Mouse (Mus musculus): Measurements from ENCODE around the gene Epb41.

Epb41 gene

GRCm38 (mm10) chr4:131919506-131920140 is 155.5 kb downstream of the Epb41 start:
- DNase-seq (ENCODE audit: low spot score): no peak

- no peak for DNase-seq (ENCODE audit: low spot score)
These were observed 156.2 kb downstream of the Epb41 start for GRCm38 (mm10) chr4:131918711-131919500.

DNA sequence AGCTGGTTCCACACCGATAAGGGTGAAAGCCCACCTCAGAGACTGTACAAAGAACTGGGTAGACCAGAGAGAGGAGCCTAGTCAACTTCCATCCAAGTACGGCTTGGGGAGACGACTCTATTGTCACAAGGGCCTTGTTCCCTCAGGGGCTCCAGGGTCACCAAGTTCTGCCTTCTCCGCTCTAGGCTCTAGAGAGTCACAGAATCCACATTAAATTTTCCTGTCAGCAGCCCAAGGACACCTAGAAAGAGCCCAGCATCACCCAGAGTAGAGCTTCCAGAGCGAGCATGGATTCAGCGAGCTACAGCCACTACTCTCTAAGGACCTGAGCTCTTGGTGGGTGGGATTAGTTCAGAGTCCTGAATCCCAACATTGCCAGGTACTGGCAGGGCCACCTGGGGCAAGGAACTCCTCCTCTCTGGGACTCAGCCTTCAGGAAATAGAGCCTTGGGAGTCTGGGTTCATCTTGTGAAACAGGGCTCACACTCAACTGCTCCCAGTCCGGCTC is 157.0 kb downstream of the Epb41 start:
- DNase-seq (ENCODE audit: low spot score): no peak

- no peak for DNase-seq (ENCODE audit: low spot score)
These were observed 158.0 kb downstream of the Epb41 start for GRCm38 (mm10) chr4:131917010-131917555.

DNA sequence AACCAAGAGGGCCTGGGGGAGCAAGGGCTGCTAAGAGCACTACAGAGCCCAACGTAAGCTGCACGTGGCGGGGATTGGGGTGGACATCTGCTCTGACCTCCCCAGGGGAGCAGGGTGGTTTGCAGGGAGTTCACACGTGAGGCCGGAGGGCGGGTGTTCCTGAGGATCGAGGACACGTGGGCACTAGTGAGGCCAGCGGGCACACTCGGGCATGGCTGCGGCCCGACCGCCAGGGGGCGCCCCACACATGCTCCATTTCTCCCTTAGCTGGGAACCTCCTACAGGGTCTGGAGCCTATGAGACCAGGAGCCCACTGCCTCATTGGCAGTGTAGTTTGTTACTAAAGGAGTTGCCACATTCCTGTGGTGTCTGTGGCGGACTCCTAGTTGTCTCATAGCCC is 158.7 kb downstream of the Epb41 start:
- no peak for DNase-seq (ENCODE audit: low spot score)

DNA sequence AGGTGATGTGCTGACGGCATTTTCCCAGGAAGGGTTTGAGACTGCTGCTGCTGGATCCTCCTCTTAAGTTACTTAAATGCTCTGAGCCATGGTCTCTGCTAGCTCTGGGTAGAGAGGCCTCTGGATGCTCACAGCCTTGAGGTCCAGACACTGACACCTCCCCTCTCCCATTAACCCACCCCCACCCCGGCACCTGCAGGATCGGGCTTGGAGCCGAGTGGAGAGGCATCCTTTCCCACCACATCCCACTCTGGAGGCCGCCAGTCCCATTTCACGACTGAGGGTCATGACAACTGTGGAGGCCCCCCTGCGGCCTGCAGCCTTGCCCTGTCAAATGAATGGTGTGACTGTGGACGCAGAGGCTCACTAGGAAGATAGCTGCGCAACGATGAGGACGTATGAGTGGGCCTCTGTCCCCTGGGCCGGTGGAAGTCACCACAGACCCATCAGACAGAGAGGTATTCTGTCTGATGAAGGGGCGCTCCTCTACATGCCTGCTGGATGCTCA is 159.2 kb downstream of the Epb41 start:
- no peak for DNase-seq (ENCODE audit: low spot score)

- no peak for DNase-seq (ENCODE audit: low spot score)
These were observed 160.1 kb downstream of the Epb41 start for GRCm38 (mm10) chr4:131914891-131915469.

DNA sequence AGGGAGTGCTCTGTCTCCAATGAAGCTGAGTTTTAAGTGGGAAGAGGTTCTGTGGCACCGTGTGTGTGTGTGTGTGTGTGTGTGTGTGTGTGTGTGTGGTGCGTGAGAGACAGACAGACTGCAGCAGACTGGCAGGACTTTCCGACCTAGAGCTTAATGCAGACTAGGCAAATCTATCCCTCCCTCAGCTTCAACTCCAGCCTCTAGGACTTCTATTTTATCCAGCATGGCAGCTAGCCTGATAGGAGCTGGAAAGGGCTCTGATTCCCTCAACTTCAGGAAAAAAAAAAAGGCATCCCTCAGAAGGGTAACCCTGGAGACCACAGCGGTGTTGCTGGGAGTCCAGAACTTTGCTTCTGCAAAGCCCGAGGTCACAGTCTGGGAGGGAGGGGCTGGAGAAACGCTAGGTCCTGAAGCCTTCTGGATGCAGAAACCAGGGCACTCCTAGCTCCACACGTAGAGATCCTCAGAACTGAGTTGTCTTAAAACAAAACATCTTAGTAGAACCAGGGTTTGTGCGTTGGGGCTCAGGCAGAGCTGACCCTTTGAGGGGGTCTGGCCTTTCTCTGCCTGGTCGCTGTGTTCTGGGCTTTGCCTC is 161.0 kb downstream of the Epb41 start:
- no peak for DNase-seq (ENCODE audit: low spot score)

DNA sequence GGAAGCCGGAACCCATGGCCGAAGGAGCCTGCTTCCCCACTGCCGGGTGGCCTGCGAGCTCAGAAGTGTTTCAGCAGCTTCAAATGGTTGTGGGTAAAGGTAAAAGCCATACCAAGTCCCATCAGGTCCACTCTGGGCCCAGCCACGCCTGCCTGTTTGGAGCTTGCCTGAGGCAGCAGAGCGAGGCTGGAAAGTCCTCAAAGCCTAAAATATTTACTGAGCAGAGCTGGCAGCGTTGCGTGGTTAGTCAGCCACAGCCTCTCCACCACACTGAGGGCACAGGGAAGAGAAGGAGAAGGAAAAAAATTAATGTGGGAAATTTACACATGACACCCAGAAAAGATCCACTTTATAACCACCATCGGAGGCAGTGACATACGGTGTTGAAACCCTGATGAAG is 161.6 kb downstream of the Epb41 start:
- DNase-seq (ENCODE audit: low spot score): no peak

DNA sequence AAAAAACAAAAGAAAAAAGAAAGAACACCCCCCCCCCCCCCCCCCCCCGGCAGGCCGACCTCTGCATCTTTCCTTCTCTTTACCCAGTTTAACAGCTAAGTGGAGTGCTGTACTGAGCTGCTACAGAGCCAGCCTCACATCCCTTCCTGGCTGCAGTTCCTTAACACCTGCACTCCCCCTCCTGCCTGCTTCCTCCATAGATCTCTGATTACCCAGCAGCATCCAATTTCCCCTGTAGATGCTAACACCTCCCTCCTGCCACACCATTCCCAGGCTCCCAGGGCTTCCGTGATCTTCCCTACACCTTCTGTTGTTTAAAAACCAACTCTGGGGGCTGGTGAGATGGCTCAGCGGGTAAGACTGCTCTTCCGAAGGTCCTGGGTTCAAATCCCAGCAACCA is 163.6 kb downstream of the Epb41 start:
- no peak for DNase-seq (ENCODE audit: low spot score)

DNA sequence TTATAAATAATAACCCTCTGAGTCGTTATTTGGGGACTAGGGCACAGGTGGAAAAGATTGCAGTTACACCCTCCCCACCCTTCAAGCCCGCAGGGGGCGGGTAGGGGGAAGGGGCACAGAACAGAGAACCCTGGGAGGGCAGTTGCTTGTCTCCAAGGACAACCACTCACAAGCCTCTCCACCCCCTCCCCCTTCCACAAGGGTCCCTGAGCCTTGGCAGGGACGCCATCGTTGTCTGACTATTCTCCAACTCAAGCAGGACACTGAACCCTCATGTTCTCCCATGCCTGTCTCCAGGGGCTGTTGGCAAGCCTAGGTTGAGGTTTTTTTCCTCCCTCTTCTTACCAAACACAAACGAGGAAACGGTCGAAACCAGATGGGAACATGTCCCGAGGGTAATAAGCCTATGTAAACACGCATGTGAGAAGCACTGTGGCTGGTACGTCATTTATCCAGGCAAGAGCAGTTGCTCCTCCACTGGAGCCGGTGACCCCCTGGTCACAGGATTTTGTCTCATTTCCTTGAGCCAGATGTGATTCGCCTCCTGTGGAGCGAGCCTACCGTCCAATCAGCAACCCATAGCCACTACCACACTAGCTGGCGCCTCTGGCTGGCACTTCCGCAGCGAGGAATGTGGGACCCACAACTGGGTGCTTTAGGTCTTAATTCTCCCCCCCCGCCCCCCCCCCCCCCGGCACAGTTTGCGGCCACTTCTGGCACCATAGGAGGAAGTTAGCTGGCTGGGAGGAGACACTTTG is 164.7 kb downstream of the Epb41 start:
- no peak for DNase-seq (ENCODE audit: low spot score)

DNA sequence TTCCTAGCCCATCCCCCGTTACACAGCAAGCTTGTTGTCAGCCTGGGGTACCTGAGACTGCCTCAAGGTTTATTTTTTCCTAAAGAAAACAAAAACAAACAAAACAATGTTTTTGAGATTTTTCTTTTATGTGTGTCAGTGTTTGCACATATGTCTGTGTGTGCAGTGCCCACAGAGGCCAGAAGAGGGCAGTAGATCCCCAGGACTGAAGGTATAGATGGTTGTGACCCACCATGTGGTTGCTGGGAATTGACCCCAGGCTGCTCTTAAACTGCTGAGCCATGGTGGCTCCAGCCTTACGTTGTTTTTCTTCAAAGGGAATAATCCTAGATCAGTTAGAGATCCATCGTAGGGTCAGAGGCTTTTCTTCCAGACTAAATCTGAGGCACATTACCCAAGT is 167.2 kb downstream of the Epb41 start:
- no peak for DNase-seq (ENCODE audit: low spot score)

GRCm38 (mm10) chr4:131906423-131906822 is 168.7 kb downstream of the Epb41 start:
- no peak for DNase-seq (ENCODE audit: low spot score)

GRCm38 (mm10) chr4:131904478-131904877 is 170.6 kb downstream of the Epb41 start:
- DNase-seq (ENCODE audit: low spot score): no peak

DNA sequence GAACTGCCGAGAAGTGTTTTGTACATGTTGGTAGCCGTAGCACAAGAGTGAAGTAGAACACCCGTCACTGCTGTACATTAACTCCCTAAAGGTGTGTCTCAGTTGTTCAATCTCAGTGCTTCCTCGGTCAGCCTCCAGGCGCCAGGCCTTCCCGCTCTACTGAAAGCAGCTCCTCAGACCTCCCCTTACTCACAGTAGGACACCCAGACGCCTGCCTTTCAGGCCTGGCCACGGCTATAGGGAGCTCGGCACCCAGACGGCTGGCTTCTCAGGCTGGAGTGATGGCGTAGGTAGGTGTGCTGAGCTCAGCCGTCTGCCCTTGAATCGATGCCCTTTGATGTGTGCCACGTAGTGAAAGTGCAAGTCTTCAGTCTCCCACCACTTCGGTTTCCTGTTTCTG is 174.0 kb downstream of the Epb41 start:
- no peak for DNase-seq (ENCODE audit: low spot score)

DNA sequence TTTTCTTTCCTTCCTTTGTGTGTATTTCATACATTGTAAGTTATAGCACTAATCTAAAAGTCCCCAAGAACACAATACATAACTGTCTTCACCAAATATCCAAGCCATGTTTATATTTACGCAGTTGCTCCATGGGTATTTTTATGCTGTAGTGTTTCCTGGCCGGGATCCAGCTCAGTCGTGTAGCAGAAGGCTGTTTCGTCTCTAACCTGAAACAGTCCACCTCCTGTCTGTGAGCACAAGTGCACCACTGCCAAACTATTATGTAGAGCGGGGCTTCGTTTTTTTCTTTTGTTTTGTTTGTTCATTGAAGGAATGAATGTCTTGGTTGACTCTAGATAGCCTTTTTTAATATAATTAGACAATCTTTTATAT is 176.0 kb downstream of the Epb41 start:
- DNase-seq (ENCODE audit: low spot score): no peak

- no peak for DNase-seq (ENCODE audit: low spot score)
These were observed 176.5 kb downstream of the Epb41 start for GRCm38 (mm10) chr4:131898503-131899179.

DNA sequence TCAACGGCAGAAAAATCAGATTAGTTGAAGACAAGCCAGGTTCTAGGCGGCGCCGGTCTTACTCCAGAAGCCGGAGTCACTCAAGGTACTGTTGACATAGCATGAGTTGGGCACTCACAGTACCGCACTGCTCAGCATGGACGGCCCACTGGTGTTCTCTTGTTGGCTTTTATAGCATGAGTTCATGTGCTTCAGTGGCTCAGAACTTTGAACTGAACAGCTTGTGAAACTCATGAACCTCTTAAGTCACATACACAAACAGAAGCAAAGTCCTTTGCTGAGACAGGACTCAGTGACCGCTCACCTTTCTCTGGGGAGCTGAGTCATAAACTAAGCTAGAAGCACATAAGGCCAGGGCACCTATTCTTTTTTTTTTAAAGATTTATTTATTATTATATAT is 177.3 kb downstream of the Epb41 start:
- DNase-seq (ENCODE audit: low spot score): no peak

GRCm38 (mm10) chr4:131897109-131897508 is 178.0 kb downstream of the Epb41 start:
- DNase-seq (ENCODE audit: low spot score): no peak

DNA sequence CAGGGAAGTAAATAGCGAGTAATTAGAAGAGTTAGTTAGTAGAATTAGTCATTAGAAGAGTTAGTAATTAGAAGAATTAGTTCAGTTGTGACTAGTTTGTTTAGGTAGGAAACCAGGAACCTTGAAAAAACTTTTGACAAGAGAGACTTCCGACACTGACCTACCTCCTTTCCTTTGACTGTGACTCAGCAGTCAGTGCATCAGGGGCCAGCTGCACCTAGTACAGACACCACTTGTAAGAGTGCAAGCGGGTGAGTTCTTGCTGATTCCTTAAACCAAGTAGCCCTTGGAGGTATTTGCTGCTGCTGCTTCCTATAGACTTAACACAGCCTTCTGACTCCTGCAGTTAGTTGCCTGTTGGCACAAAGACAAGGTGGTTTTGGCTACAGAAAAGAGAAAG is 184.4 kb downstream of the Epb41 start:
- no peak for DNase-seq (ENCODE audit: low spot score)

- DNase-seq (ENCODE audit: low spot score): no peak
These were observed 186.6 kb downstream of the Epb41 start for GRCm38 (mm10) chr4:131888564-131888963.
